8 mouse cellular contexts compared by ENCODE assay signal in the genomic region with DNA sequence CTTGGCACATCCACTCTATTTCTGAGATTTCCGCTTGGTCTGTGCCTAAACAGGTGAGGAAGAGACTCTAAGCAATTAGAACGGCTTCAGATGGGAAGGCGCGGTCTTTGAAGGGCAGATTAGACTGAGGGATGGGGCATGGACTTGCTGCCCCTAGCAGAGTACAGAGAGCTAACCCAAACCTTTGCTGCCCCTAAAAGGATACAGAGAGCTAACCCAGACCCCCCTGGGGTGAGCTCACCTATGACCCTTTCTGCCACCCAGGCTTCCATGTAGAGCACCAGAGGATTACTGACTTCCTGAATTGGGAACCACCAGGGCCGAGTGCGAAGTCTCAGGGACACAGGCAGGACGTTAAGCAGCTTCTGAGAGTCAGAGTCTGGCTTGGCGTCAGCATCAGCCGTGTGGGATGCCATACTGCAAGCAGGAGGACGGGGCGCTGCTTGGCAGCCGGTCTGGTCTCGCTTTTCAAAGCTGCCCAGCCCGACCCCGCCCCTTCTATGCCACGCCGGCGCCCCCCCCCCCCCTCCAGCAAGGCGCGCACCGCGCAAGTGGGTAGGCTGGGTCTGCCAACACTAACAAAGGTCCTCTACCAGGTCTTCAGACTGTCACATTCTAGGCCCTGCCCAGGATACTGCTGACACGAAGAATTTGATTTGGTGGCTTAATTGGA. TPM values are rescaled to one million over a fixed set of nuclear protein-coding genes. Genes with fewer than 3 reads are reported as not detected.
A peak's percentile ranks its signal among the peaks of the same experiment; 100 is the strongest.
DNase-seq lines count a peak whose midpoint lies in the region; ATAC-seq and TF ChIP-seq lines count a peak whose summit lies in the region.

Gene Ooep (minus strand): TSS at position 613 of the 673 bp plus-strand sequence.

- DNase-seq in layer of hippocampus, adult 2 months (ENCODE audit: low spot score in 2 of 2), result peak; percentile 13 to 17
- DNase-seq in layer of hippocampus, adult 9-10 months (ENCODE audit: low spot score), result no peak
- DNase-seq in limb, embryonic 10.5 days (ENCODE audit: low spot score), result peak; percentile 66
- DNase-seq in midbrain, embryonic 14.5 days, result peak; percentile 84
- peak; percentile 14 for DNase-seq in thymus, postnatal 4 days
- DNase-seq in B cell, adult 2 months, result no peak

- H3K4me1 ChIP-seq in forebrain, embryonic 13.5 days, result peaks cover 11% of the 10 kb centered on the region
- peaks cover 19% of the 10 kb centered on the region for H3K4me1 ChIP-seq in limb, embryonic 10.5 days
- H3K4me1 ChIP-seq in midbrain, embryonic 14.5 days (ENCODE audit: control insufficient read depth, insufficient read depth, low read length), result peaks cover 5% of the 10 kb centered on the region; the same call in 1 of the 2 replicates

- H3K36me3 ChIP-seq in forebrain, embryonic 13.5 days (ENCODE audit: poor library complexity, severe bottlenecking), result no peaks in the 10 kb centered on the region
- no peaks in the 10 kb centered on the region for H3K36me3 ChIP-seq in limb, embryonic 10.5 days
- no peaks in the 10 kb centered on the region for H3K36me3 ChIP-seq in midbrain, embryonic 14.5 days (ENCODE audit: control insufficient read depth, insufficient read depth, low read length)

- H3K4me3 ChIP-seq in layer of hippocampus, adult 2 months, result peak within 1 kb of the TSS; percentile 26
- H3K4me3 ChIP-seq in forebrain, embryonic 13.5 days, result peak within 1 kb of the TSS; percentile 39
- peak within 1 kb of the TSS; percentile 49 for H3K4me3 ChIP-seq in limb, embryonic 10.5 days
- peak within 1 kb of the TSS; percentile 34 for H3K4me3 ChIP-seq in midbrain, embryonic 14.5 days (replicated peaks; ENCODE audit: low read depth, low read length)

- 2% methylated on average over 19 of the region's 23 CpGs for WGBS in forebrain, embryonic 13.5 days
- WGBS in limb, embryonic 10.5 days, result 3% methylated on average over 23 of the region's 23 CpGs
- 2% methylated on average over 23 of the region's 23 CpGs for WGBS in midbrain, embryonic 14.5 days

- peak within 1 kb of the TSS; percentile 59 for H3K9ac ChIP-seq in forebrain, embryonic 13.5 days
- peak within 1 kb of the TSS; percentile 49 for H3K9ac ChIP-seq in midbrain, embryonic 14.5 days (replicated peaks; ENCODE audit: low read length)

- no peaks in the 10 kb centered on the region for H3K9me3 ChIP-seq in forebrain, embryonic 13.5 days (replicated peaks)
- H3K9me3 ChIP-seq in limb, embryonic 10.5 days (replicated peaks), result no peaks in the 10 kb centered on the region
- no peaks in the 10 kb centered on the region for H3K9me3 ChIP-seq in midbrain, embryonic 14.5 days (ENCODE audit: control insufficient read depth, low read length)

- peak; percentile 82 for ATAC-seq in common myeloid progenitor, adult 5-6 weeks (replicated peaks; ENCODE audit: low read depth, poor library complexity, severe bottlenecking)
- ATAC-seq in forebrain, embryonic 13.5 days, result peak; percentile 95
- peak; percentile 92 for ATAC-seq in midbrain, embryonic 14.5 days (ENCODE audit: low FRiP score, low TSS enrichment)

- H3K27ac ChIP-seq in layer of hippocampus, adult 2 months, result no peak within 1 kb of the TSS
- no peak within 1 kb of the TSS for H3K27ac ChIP-seq in forebrain, embryonic 13.5 days
- peak within 1 kb of the TSS; percentile 58 for H3K27ac ChIP-seq in limb, embryonic 10.5 days
- peak within 1 kb of the TSS; percentile 52; the same call in 1 of the 2 replicates for H3K27ac ChIP-seq in midbrain, embryonic 14.5 days (replicated peaks; ENCODE audit: low read depth, low read length)

- TF ChIP-seq CTCF in layer of hippocampus, adult 2 months (conservative IDR thresholded peaks at IDR 0.05), result no peak

- no peaks in the 10 kb centered on the region for H3K27me3 ChIP-seq in forebrain, embryonic 13.5 days
- peaks cover 24% of the 10 kb centered on the region for H3K27me3 ChIP-seq in limb, embryonic 10.5 days (ENCODE audit: low read depth, poor library complexity, severe bottlenecking)
- no peaks in the 10 kb centered on the region for H3K27me3 ChIP-seq in midbrain, embryonic 14.5 days (ENCODE audit: control insufficient read depth, insufficient read depth, low read length)

- peak within 1 kb of the TSS; percentile 67 for H3K4me2 ChIP-seq in forebrain, embryonic 13.5 days
- peak within 1 kb of the TSS; percentile 75 for H3K4me2 ChIP-seq in midbrain, embryonic 14.5 days (ENCODE audit: low read length)

RNA-seq across cellular contexts. Expression of gene Ooep, which starts in this region (rescaled TPM):
- total RNA-seq in layer of hippocampus, adult 2 months (2021), result under 1 TPM in 1 of 2 experiments, not detected in 1; 0.17 TPM
- total RNA-seq in common myeloid progenitor, adult 5-6 weeks (2017), result not detected in 2 replicates
- polyA plus RNA-seq in forebrain, embryonic 13.5 days (2015; fragmentation: Nextera tagmentation; extraction: Ambion mirVana), result 6.1 and 6.3 TPM in 2 replicates
- polyA plus RNA-seq in limb, embryonic 10.5 days (2016; fragmentation: Nextera tagmentation; extraction: Ambion mirVana), result 0.40 and 0.90 TPM in 2 replicates
- polyA plus RNA-seq in midbrain, embryonic 14.5 days (2014; fragmentation: Nextera tagmentation; extraction: Ambion mirVana), result 6.6 and 6.8 TPM in 2 replicates

Comparison
In these comparisons a context has a peak if more than half of its experiments do, and no peak if none do; other contexts are left out.
1. Peak in DNase-seq and H3K4me3 ChIP-seq in layer of hippocampus, adult 2 months; RNA of the gene not detected or under 1 TPM.
2. Peak in ATAC-seq in common myeloid progenitor, adult 5-6 weeks; RNA of the gene not detected or under 1 TPM.
3. Peak in DNase-seq, H3K4me3 ChIP-seq and H3K27ac ChIP-seq in limb, embryonic 10.5 days; RNA of the gene not detected or under 1 TPM.
4. DNase-seq: peak in midbrain, embryonic 14.5 days (single experiment) and thymus, postnatal 4 days (single experiment); none in layer of hippocampus, adult 9-10 months (single experiment) and B cell, adult 2 months (0 of 2).
5. Peak in every context shown above with its lines, with median percentiles within 50 percentile points of each other: H3K4me3 ChIP-seq and ATAC-seq.